Mouse (Mus musculus) neural tube, embryonic 14.5 days (tissue): ENCODE measurements around the gene Clcc1. TPM values are rescaled to one million over a fixed set of nuclear protein-coding genes. Genes with fewer than 3 reads are reported as not detected.
"Not testable (repeated sequence)": the region's sequence is repeated elsewhere in the genome, so short reads cannot be mapped to it uniquely, and the experiment has no call there.

Source experiments
- ATAC-seq: fragments of 200-750 bp; cut with Nextera tagmentation; 2 replicates; pipeline ENCODE4 v1.8.0; 2017; ENCODE audit warnings: low read depth, mild to moderate bottlenecking, moderate TSS enrichment, moderate library complexity
- H3K27ac ChIP-seq: fragments of 300-500 bp; sonication (generic); 2 replicates; pipeline ENCODE4 v1.5.1; 2014; ENCODE audit warnings: low read depth, mild to moderate bottlenecking, control low read depth, low read length, moderate library complexity, mixed read lengths
- H3K27me3 ChIP-seq: fragments of 300-500 bp; sonication (generic); 2 replicates; pipeline ENCODE4 v1.6.1; 2014; ENCODE audit warnings: low read length; ENCODE audit not compliant: control insufficient read depth, insufficient read depth
- H3K36me3 ChIP-seq: fragments of 300-500 bp; sonication (generic); 2 replicates; pipeline ENCODE4 v1.6.1; 2014; ENCODE audit warnings: low read length, mixed read lengths; ENCODE audit not compliant: control insufficient read depth, insufficient read depth
- H3K4me1 ChIP-seq: fragments of 300-500 bp; sonication (generic); 2 replicates; pipeline ENCODE4 v1.6.1; 2014; ENCODE audit warnings: low read length; ENCODE audit not compliant: control insufficient read depth, insufficient read depth
- H3K4me2 ChIP-seq: fragments of 300-500 bp; sonication (generic); 2 replicates; pipeline ENCODE4 v1.6.1; 2014; ENCODE audit warnings: mild to moderate bottlenecking, low read depth, low read length, control low read depth
- H3K4me3 ChIP-seq: fragments of 300-500 bp; sonication (generic); 2 replicates; pipeline ENCODE4 v1.5.1; 2014; ENCODE audit warnings: low read depth, low read length, control low read depth, mixed read lengths
- H3K9ac ChIP-seq: fragments of 300-500 bp; sonication (generic); replicated peaks from 2 replicates; pipeline ENCODE4 v1.6.1; 2014; ENCODE audit warnings: low read depth, mild to moderate bottlenecking, control low read depth, low read length, mixed read lengths
- H3K9me3 ChIP-seq: fragments of 300-500 bp; sonication (generic); 2 replicates; pipeline ENCODE4 v1.6.1; 2016; ENCODE audit warnings: low read length; ENCODE audit not compliant: control insufficient read depth
- WGBS: fragments of 180-500 bp; shearing (Covaris S2); extraction: QIAGEN DNeasy Blood & Tissue Kit; methylation state at CpG from one replicate; pipeline ENCODE4 v1.1.7; 2014; 5-methylcytosine and 5-hydroxymethylcytosine counted together
- polyA plus RNA-seq: library from polyadenylated mRNA; unstranded; fragments of >200 nt; fragmentation: Nextera tagmentation; extraction: Ambion mirVana; gene quantifications from 2 replicates; pipeline ENCODE4 v1.2.1, GENCODE M21; 2014

The Clcc1 gene
- polyA plus RNA-seq, 1 experiment from 2014 or later: 29.6 TPM

GRCm38 (mm10) chr3:108654566-108654965 is 853 bp downstream of the Clcc1 start:
- Histone ChIP-seq H3K36me3 (no peaks in the 10 kb centered on the region), H3K4me3 (peak overlapping the region; percentile 75), H3K4me1 (peaks cover 10% of the 10 kb centered on the region), H3K27ac (no peak overlapping the region), H3K27me3 (no peaks in the 10 kb centered on the region), H3K4me2 (peak overlapping the region; percentile 61), H3K9ac (peak overlapping the region; percentile 81; the same call in 1 of the 2 replicates), H3K9me3 (no peaks in the 10 kb centered on the region)
- WGBS: 37% methylated on average over 14 of the region's 14 CpGs
- ATAC-seq: no peak

GRCm38 (mm10) chr3:108655486-108655885 is 1.8 kb downstream of the Clcc1 start:
- ATAC-seq: no peak
- peaks cover 10% of the 10 kb centered on the region for H3K4me1 ChIP-seq
- no peaks in the 10 kb centered on the region for H3K9me3 ChIP-seq
- H3K9ac ChIP-seq: no peak overlapping the region
- 69% methylated on average over 7 of the region's 7 CpGs for WGBS
- no peak overlapping the region for H3K4me3 ChIP-seq
- no peak overlapping the region for H3K27ac ChIP-seq
- H3K27me3 ChIP-seq: no peaks in the 10 kb centered on the region
- H3K4me2 ChIP-seq: no peak overlapping the region
- H3K36me3 ChIP-seq: no peaks in the 10 kb centered on the region

GRCm38 (mm10) chr3:108658612-108659011 is 4.9 kb downstream of the Clcc1 start:
- H3K36me3 ChIP-seq: peaks cover 11% of the 10 kb centered on the region
- no peak overlapping the region for H3K4me2 ChIP-seq
- no peaks in the 10 kb centered on the region for H3K9me3 ChIP-seq
- H3K27ac ChIP-seq: no peak overlapping the region
- ATAC-seq: no peak
- H3K9ac ChIP-seq: no peak overlapping the region
- peaks cover 10% of the 10 kb centered on the region for H3K4me1 ChIP-seq
- WGBS: 95% methylated on average over 9 of the region's 9 CpGs
- H3K27me3 ChIP-seq: no peaks in the 10 kb centered on the region
- no peak overlapping the region for H3K4me3 ChIP-seq

- Histone ChIP-seq H3K36me3 (peaks cover 25% of the 10 kb centered on the region), H3K4me3 (no peak overlapping the region), H3K4me2 (no peak overlapping the region), H3K9ac (no peak overlapping the region), H3K27ac (no peak overlapping the region), H3K4me1 (no peaks in the 10 kb centered on the region), H3K9me3 (no peaks in the 10 kb centered on the region), H3K27me3 (no peaks in the 10 kb centered on the region)
- ATAC-seq: no peak
- 82% methylated on average over 1 of the region's 1 CpGs for WGBS
Observed at GRCm38 (mm10) chr3:108660941-108661340, 7.2 kb downstream of the Clcc1 start.

GRCm38 (mm10) chr3:108676616-108677015 is 22.9 kb downstream of the Clcc1 start:
- H3K9me3 ChIP-seq: no peaks in the 10 kb centered on the region
- no peaks in the 10 kb centered on the region for H3K27me3 ChIP-seq
- H3K27ac ChIP-seq: no peak overlapping the region
- no peak overlapping the region for H3K4me2 ChIP-seq
- peaks cover 57% of the 10 kb centered on the region for H3K36me3 ChIP-seq
- 74% methylated on average over 4 of the region's 4 CpGs for WGBS
- no peak overlapping the region for H3K9ac ChIP-seq
- no peaks in the 10 kb centered on the region for H3K4me1 ChIP-seq
- no peak overlapping the region for H3K4me3 ChIP-seq
- ATAC-seq: no peak

- no peaks in the 10 kb centered on the region for H3K9me3 ChIP-seq
- H3K27ac ChIP-seq: no peak overlapping the region
- H3K4me2 ChIP-seq: no peak overlapping the region
- no peaks in the 10 kb centered on the region for H3K4me1 ChIP-seq
- no peak overlapping the region for H3K9ac ChIP-seq
- H3K4me3 ChIP-seq: no peak overlapping the region
- peaks cover 44% of the 10 kb centered on the region; the same call in 1 of the 2 replicates for H3K36me3 ChIP-seq
- no peak for ATAC-seq
- H3K27me3 ChIP-seq: no peaks in the 10 kb centered on the region
- 85% methylated on average over 4 of the region's 4 CpGs for WGBS
Observed at GRCm38 (mm10) chr3:108681004-108681403, 27.3 kb downstream of the Clcc1 start.

GRCm38 (mm10) chr3:108683597-108683996 is 29.9 kb downstream of the Clcc1 start:
- H3K4me1 ChIP-seq: not testable (repeated sequence)

GRCm38 (mm10) chr3:108685701-108686100 is 32.0 kb downstream of the Clcc1 start:
- Histone ChIP-seq H3K9me3 (no peaks in the 10 kb centered on the region), H3K27me3 (no peaks in the 10 kb centered on the region), H3K4me1 (no peaks in the 10 kb centered on the region), H3K4me2 (no peak overlapping the region), H3K9ac (no peak overlapping the region), H3K27ac (no peak overlapping the region), H3K4me3 (no peak overlapping the region), H3K36me3 (peaks cover 12% of the 10 kb centered on the region; the same call in 1 of the 2 replicates)
- no peak for ATAC-seq
- WGBS: 97% methylated on average over 7 of the region's 7 CpGs

More at GRCm38 (mm10) chr3:108683597-108683996, 29.9 kb downstream of the Clcc1 start:
- not testable (repeated sequence) for H3K9ac ChIP-seq, H3K27ac ChIP-seq, H3K4me2 ChIP-seq, H3K27me3 ChIP-seq, H3K9me3 ChIP-seq, ATAC-seq, H3K4me3 ChIP-seq
- peaks cover 26% of the 10 kb centered on the region; the same call in 1 of the 2 replicates for H3K36me3 ChIP-seq
- 96% methylated on average over 5 of the region's 5 CpGs for WGBS

- Histone ChIP-seq H3K4me2 (no peak overlapping the region), H3K4me1 (no peaks in the 10 kb centered on the region), H3K9me3 (no peaks in the 10 kb centered on the region), H3K27ac (no peak overlapping the region), H3K4me3 (no peak overlapping the region), H3K27me3 (no peaks in the 10 kb centered on the region), H3K36me3 (no peaks in the 10 kb centered on the region), H3K9ac (no peak overlapping the region)
- no peak for ATAC-seq
- WGBS: 57% methylated on average over 6 of the region's 6 CpGs
Observed at GRCm38 (mm10) chr3:108689015-108689441, 35.3 kb downstream of the Clcc1 start.
